Mouse (Mus musculus) midbrain, postnatal 0 days (tissue): ENCODE data around the gene Setd5. TPM values are rescaled to one million over a fixed set of nuclear protein-coding genes. Genes with fewer than 3 reads are reported as not detected.

Experiments used
- ATAC-seq: fragments of 200-750 bp; cut with Nextera tagmentation; 2 replicates; pipeline ENCODE4 v1.8.0; 2017; ENCODE audit warnings: moderate number of reproducible peaks, mild to moderate bottlenecking, moderate TSS enrichment, moderate library complexity; ENCODE audit not compliant: low FRiP score
- DNase-seq: peaks from one replicate; pipeline ENCODE4 v3.0.0-alpha.2; 2015; ENCODE audit warnings: low spot score
- H3K27ac ChIP-seq: fragments of 300-500 bp; sonication (generic); 2 replicates; pipeline ENCODE4 v1.5.1; 2014; ENCODE audit warnings: low read depth, mild to moderate bottlenecking, low read length, mixed read lengths
- H3K27me3 ChIP-seq: fragments of 300-500 bp; sonication (generic); 2 replicates; pipeline ENCODE4 v1.6.1; 2014; ENCODE audit warnings: low read length, control low read depth, mixed read lengths; ENCODE audit not compliant: insufficient read depth
- H3K36me3 ChIP-seq: fragments of 300-500 bp; sonication (generic); 2 replicates; pipeline ENCODE4 v1.6.1; 2014; ENCODE audit warnings: low read length, control low read depth, mixed read lengths; ENCODE audit not compliant: insufficient read depth
- H3K4me1 ChIP-seq: fragments of 300-500 bp; sonication (generic); 2 replicates; pipeline ENCODE4 v1.6.1; 2014; ENCODE audit warnings: mild to moderate bottlenecking, control low read depth, antibody characterized with exemption, low read length, mixed read lengths; ENCODE audit not compliant: insufficient read depth
- H3K4me2 ChIP-seq: fragments of 300-500 bp; sonication (generic); 2 replicates; pipeline ENCODE4 v1.6.1; 2014; ENCODE audit warnings: low read depth, mild to moderate bottlenecking, low read length, mixed read lengths; ENCODE audit not compliant: poor library complexity, severe bottlenecking
- H3K4me3 ChIP-seq: fragments of 300-500 bp; sonication (generic); 2 replicates; pipeline ENCODE4 v1.5.1; 2014; ENCODE audit warnings: low read depth, mild to moderate bottlenecking, low read length, moderate library complexity
- H3K9ac ChIP-seq: fragments of 300-500 bp; sonication (generic); replicated peaks from 2 replicates; pipeline ENCODE4 v1.6.1; 2014; ENCODE audit warnings: mild to moderate bottlenecking, low read length, moderate library complexity, mixed read lengths; ENCODE audit not compliant: poor library complexity, severe bottlenecking
- H3K9me3 ChIP-seq: fragments of 300-500 bp; sonication (generic); 2 replicates; pipeline ENCODE4 v1.6.1; 2016; ENCODE audit warnings: low read length, control low read depth
- CTCF ChIP-seq: IDR thresholded peaks from 2 replicates; pipeline ENCODE4 v1.5.1; 2016; ENCODE audit warnings: antibody characterized with exemption, mild to moderate bottlenecking
- WGBS: fragments of 180-500 bp; shearing (Covaris S2); extraction: QIAGEN DNeasy Blood & Tissue Kit; methylation state at CpG from one replicate; pipeline ENCODE4 v1.1.7; 2014; 5-methylcytosine and 5-hydroxymethylcytosine counted together
- polyA plus RNA-seq: library from polyadenylated mRNA; unstranded; fragments of >200 nt; fragmentation: Nextera tagmentation; extraction: Ambion mirVana; gene quantifications from 2 replicates; pipeline ENCODE4 v1.2.1, GENCODE M21; 2015
- total RNA-seq: library from RNA; depleted of rRNA; stranded (reverse); fragments of >200 nt; gene quantifications from 2 replicates; pipeline ENCODE4 v1.2.3, GENCODE M21; 2014

Gene Setd5
- total and polyA plus RNA-seq, 2 experiments from 2014 or later = 50.6 to 103 TPM

GRCm38 (mm10) chr6:113178286-113179194, 101.4 kb downstream of the Setd5 start:
- Histone ChIP-seq H3K4me2 (peak overlapping the region; percentile 45), H3K9me3 (no peaks in the 10 kb centered on the region), H3K36me3 (peaks cover 3% of the 10 kb centered on the region; the same call in 1 of the 2 replicates), H3K27me3 (no peaks in the 10 kb centered on the region), H3K4me1 (peaks cover 8% of the 10 kb centered on the region), H3K9ac (peak overlapping the region; percentile 29; the same call in 1 of the 2 replicates), H3K27ac (peak overlapping the region; percentile 52), H3K4me3 (peak overlapping the region; percentile 16; the same call in 1 of the 2 replicates)
- peak; percentile 84 for ATAC-seq
- peak; percentile 75 for DNase-seq
- WGBS = 15% methylated on average over 14 of the region's 14 CpGs
- TF ChIP-seq CTCF = no peak

- Histone ChIP-seq H3K27me3 (no peaks in the 10 kb centered on the region), H3K4me1 (peaks cover 8% of the 10 kb centered on the region), H3K9ac (0 out of 2 replicates have a peak overlapping the region, but pooled peaks have one; percentile 29), H3K9me3 (no peaks in the 10 kb centered on the region), H3K4me3 (no peak overlapping the region), H3K36me3 (peaks cover 3% of the 10 kb centered on the region; the same call in 1 of the 2 replicates), H3K27ac (peak overlapping the region; percentile 52), H3K4me2 (peak overlapping the region; percentile 45)
- WGBS = 30% methylated on average over 4 of the region's 4 CpGs
- peak; percentile 11; the same call in 1 of the 2 replicates for ATAC-seq
- no peak for DNase-seq
- TF ChIP-seq CTCF = no peak
Observed at GRCm38 (mm10) chr6:113179195-113179733, 102.1 kb downstream of the Setd5 start.

- DNase-seq (no peak), ATAC-seq (no peak)
- Histone ChIP-seq H3K27ac (no peak overlapping the region), H3K4me1 (peaks cover 4% of the 10 kb centered on the region), H3K9ac (no peak overlapping the region), H3K9me3 (no peaks in the 10 kb centered on the region), H3K4me3 (no peak overlapping the region), H3K36me3 (peaks cover 13% of the 10 kb centered on the region), H3K4me2 (no peak overlapping the region), H3K27me3 (no peaks in the 10 kb centered on the region)
- 76% methylated on average over 9 of the region's 9 CpGs for WGBS
- no peak for TF ChIP-seq CTCF
Observed at GRCm38 (mm10) chr6:113184163-113184562, 107.0 kb downstream of the Setd5 start.

GRCm38 (mm10) chr6:113184866-113185525, 107.8 kb downstream of the Setd5 start:
- WGBS = 83% methylated on average over 21 of the region's 21 CpGs
- peaks cover 13% of the 10 kb centered on the region for H3K36me3 ChIP-seq
- H3K4me2 ChIP-seq = no peak overlapping the region
- no peak for TF ChIP-seq CTCF
- no peak for ATAC-seq
- no peaks in the 10 kb centered on the region for H3K9me3 ChIP-seq
- no peak for DNase-seq
- no peaks in the 10 kb centered on the region for H3K27me3 ChIP-seq
- H3K4me1 ChIP-seq = no peaks in the 10 kb centered on the region; the same call in 1 of the 2 replicates
- no peak overlapping the region for H3K27ac ChIP-seq
- H3K4me3 ChIP-seq = no peak overlapping the region
- H3K9ac ChIP-seq = no peak overlapping the region

- TF ChIP-seq CTCF = no peak
- Histone ChIP-seq H3K27ac (peak overlapping the region; percentile 81), H3K9me3 (no peaks in the 10 kb centered on the region), H3K27me3 (no peaks in the 10 kb centered on the region), H3K36me3 (no peaks in the 10 kb centered on the region), H3K4me1 (peaks cover 18% of the 10 kb centered on the region), H3K9ac (peak overlapping the region; percentile 93), H3K4me3 (peak overlapping the region; percentile 83), H3K4me2 (peak overlapping the region; percentile 75)
- 2% methylated on average over 46 of the region's 46 CpGs for WGBS
- peak; percentile 55 for DNase-seq
- peak; percentile 79; the same call in 1 of the 2 replicates for ATAC-seq
Observed at GRCm38 (mm10) chr6:113193765-113194460, 116.7 kb downstream of the Setd5 start.
